Mouse (Mus musculus) thymus, adult 2 months (tissue): ENCODE measurements around the gene Sod3.

Source experiments
- CTCF ChIP-seq: fragments of 200-500 bp; IDR thresholded peaks from 2 replicates; pipeline ENCODE4 v1.5.1; 2012; ENCODE audit warnings: mild to moderate bottlenecking, control low read depth, low read length, moderate library complexity, borderline replicate concordance; ENCODE audit not compliant: control insufficient read depth, poor library complexity, insufficient read depth; ENCODE audit errors: extremely low read depth
- POLR2A ChIP-seq: fragments of 200-500 bp; IDR thresholded peaks from 2 replicates; pipeline ENCODE4 v1.6.1; 2012; ENCODE audit warnings: mild to moderate bottlenecking, low read length, control low read depth, moderate library complexity; ENCODE audit not compliant: control insufficient read depth, poor library complexity, insufficient read depth; ENCODE audit errors: extremely low read depth

- TF ChIP-seq CTCF = no peak
- TF ChIP-seq POLR2A = no peak
Measured at GRCm38 (mm10) chr5:52339134-52339533, 24.5 kb upstream of the Sod3 start.
